Mouse (Mus musculus): Measurements from ENCODE around the gene Cers6.

DNA sequence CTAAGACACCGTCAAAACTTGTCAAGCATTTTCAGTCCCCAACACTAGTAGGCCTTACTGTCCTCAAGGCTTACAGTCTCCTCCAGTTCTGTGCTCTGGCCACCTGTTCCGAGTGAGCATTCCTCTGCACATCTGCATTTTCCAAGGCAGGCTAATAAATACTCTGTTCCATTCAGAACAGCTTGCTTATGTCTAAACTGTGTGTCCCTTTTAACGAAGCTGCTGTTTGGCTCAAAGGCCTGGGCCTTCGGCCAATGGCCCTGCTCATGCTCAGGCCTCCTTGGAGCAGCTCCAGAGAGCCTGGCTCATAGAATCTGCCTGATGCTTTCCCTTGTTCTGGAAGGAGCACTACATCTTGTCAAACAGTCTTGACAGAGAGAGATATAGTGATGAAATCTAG is 193.0 kb downstream of the Cers6 start:
- no peak for TF ChIP-seq EP300 (IDR thresholded peaks at IDR 0.05; ENCODE audit: low read depth)
- TF ChIP-seq CTCF (IDR thresholded peaks at IDR 0.05; ENCODE audit: low read depth): no peak
